In the genomic region with DNA sequence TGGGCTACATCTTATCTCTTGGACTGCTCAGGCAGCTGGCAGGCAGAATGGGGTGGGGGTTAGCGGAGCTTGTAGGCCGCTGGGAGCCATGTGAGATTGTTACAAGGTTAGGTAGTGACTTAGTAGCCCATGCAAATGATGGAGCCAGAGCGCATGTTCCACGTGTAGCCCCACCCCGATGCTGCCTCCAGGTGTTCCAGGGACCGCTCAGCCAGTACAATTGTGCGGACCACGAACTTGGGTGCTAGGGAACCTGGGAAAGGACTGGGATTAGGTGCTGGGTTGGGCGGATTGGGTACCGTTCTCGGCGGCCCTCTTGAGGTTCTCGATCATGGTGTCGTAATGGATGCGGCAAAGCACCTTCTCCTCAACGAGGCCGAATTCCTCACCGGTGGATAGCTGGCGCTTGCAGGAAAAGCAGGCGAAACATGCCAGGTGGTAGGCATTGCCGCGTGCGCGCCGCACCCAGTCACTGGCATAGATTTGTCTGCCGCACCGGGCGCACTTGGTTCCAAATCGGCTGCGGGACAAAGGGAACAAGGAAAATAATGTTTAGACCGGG, we compare ENCODE assay signal across 14 mouse cellular contexts. TPM values are rescaled to one million over a fixed set of nuclear protein-coding genes. Genes with fewer than 3 reads are reported as not detected.
DNase-seq lines count a peak whose midpoint lies in the region; ATAC-seq lines count a peak whose summit lies in the region.
"Had no signal": no experiment of that assay in that cellular context is flagged by ENCODE, and none has a peak within 500 bp of the region (broad histone marks: within the 10 kb centered on the region; RNA-seq: fewer than 3 reads in every experiment).

No protein-coding gene starts in this region.

- DNase-seq in cerebellum, postnatal 10 days: peak; percentile 26 to 33
- DNase-seq in cerebellum, adult 11-12 months: no peak
- no peak for DNase-seq in kidney, postnatal 10 days
- no peak for DNase-seq in embryonic facial prominence, embryonic 10.5 days (ENCODE audit: low spot score)
- DNase-seq: cerebellum, postnatal 25 days; heart, postnatal 4 days; lung, postnatal 4 days had no signal

- ATAC-seq in kidney, embryonic 16.5 days (ENCODE audit: low FRiP score, low TSS enrichment): no peak
- no peak for ATAC-seq in limb, embryonic 13.5 days (ENCODE audit: low FRiP score, low read depth)
- no peak for ATAC-seq in megakaryocyte progenitor cell, adult 5-6 weeks (replicated peaks; ENCODE audit: poor library complexity)
- ATAC-seq in activated CD4-positive, CD25-positive, alpha-beta regulatory T cell, adult 4 months: no peak

- H3K4me3 ChIP-seq in kidney, embryonic 16.5 days (ENCODE audit: low read length): peak overlapping the region; percentile 14
- peak overlapping the region; percentile 15; the same call in 1 of the 2 replicates for H3K4me3 ChIP-seq in embryonic facial prominence, embryonic 10.5 days
- peak overlapping the region; percentile 3; the same call in 1 of the 2 replicates for H3K4me3 ChIP-seq in limb, embryonic 13.5 days
- H3K4me3 ChIP-seq: neural tube, embryonic 12.5 days had no signal

- H3K4me2 ChIP-seq in kidney, embryonic 16.5 days (replicated peaks; ENCODE audit: low read depth, low read length): peak overlapping the region; percentile 34
- H3K4me2 ChIP-seq in limb, embryonic 13.5 days (replicated peaks): peak overlapping the region; percentile 16; the same call in 1 of the 2 replicates
- H3K4me2 ChIP-seq: neural tube, embryonic 12.5 days had no signal

- peaks cover 99% of the 10 kb centered on the region for H3K27me3 ChIP-seq in kidney, embryonic 16.5 days (ENCODE audit: insufficient read depth, low read length)
- H3K27me3 ChIP-seq in embryonic facial prominence, embryonic 10.5 days (replicated peaks; ENCODE audit: low read depth, poor library complexity, severe bottlenecking): peaks cover 100% of the 10 kb centered on the region
- H3K27me3 ChIP-seq in limb, embryonic 13.5 days: peaks cover 100% of the 10 kb centered on the region

- no peak overlapping the region for H3K27ac ChIP-seq in kidney, embryonic 16.5 days (ENCODE audit: low read length)
- no peak overlapping the region for H3K27ac ChIP-seq in embryonic facial prominence, embryonic 10.5 days (replicated peaks)
- H3K27ac ChIP-seq in limb, embryonic 13.5 days: no peak overlapping the region
- H3K27ac ChIP-seq: neural tube, embryonic 12.5 days had no signal

- WGBS in kidney, embryonic 16.5 days: 12% methylated on average over 31 of the region's 31 CpGs
- 7% methylated on average over 31 of the region's 31 CpGs for WGBS in embryonic facial prominence, embryonic 10.5 days
- 3% methylated on average over 31 of the region's 31 CpGs for WGBS in limb, embryonic 13.5 days

- no peaks in the 10 kb centered on the region for H3K9me3 ChIP-seq in kidney, embryonic 16.5 days (ENCODE audit: low read length)
- H3K9me3 ChIP-seq in embryonic facial prominence, embryonic 10.5 days: no peaks in the 10 kb centered on the region
- H3K9me3 ChIP-seq in limb, embryonic 13.5 days: no peaks in the 10 kb centered on the region
- H3K9me3 ChIP-seq: neural tube, embryonic 12.5 days had no signal

- H3K9ac ChIP-seq in kidney, embryonic 16.5 days (replicated peaks; ENCODE audit: low read length): no peak overlapping the region
- H3K9ac ChIP-seq in limb, embryonic 13.5 days: no peak overlapping the region
- H3K9ac ChIP-seq: neural tube, embryonic 12.5 days had no signal

- H3K4me1 ChIP-seq in kidney, embryonic 16.5 days (ENCODE audit: insufficient read depth, low read length): peaks cover 30% of the 10 kb centered on the region
- peaks cover 37% of the 10 kb centered on the region for H3K4me1 ChIP-seq in embryonic facial prominence, embryonic 10.5 days
- H3K4me1 ChIP-seq in limb, embryonic 13.5 days: peaks cover 21% of the 10 kb centered on the region

- no peaks in the 10 kb centered on the region for H3K36me3 ChIP-seq in kidney, embryonic 16.5 days (ENCODE audit: insufficient read depth, low read length)
- H3K36me3 ChIP-seq in embryonic facial prominence, embryonic 10.5 days (replicated peaks): peaks cover 4% of the 10 kb centered on the region; the same call in 1 of the 2 replicates
- no peaks in the 10 kb centered on the region for H3K36me3 ChIP-seq in limb, embryonic 13.5 days
- H3K36me3 ChIP-seq: neural tube, embryonic 12.5 days had no signal

RNA-seq across cellular contexts. Expression of a gene that starts 11.2 kb away (rescaled TPM):
- 2.9 and 3.2 TPM in 2 replicates for polyA plus RNA-seq in kidney, embryonic 16.5 days (2015; fragmentation: Nextera tagmentation; extraction: Ambion mirVana)
- polyA plus RNA-seq in embryonic facial prominence, embryonic 10.5 days (2016; fragmentation: Nextera tagmentation; extraction: Ambion mirVana): 13.5 and 16.1 TPM in 2 replicates
- polyA plus RNA-seq in limb, embryonic 13.5 days (2015; fragmentation: Nextera tagmentation; extraction: Ambion mirVana): 0.92 and 1.1 TPM in 2 replicates
- total RNA-seq in megakaryocyte progenitor cell, adult 5-6 weeks (2015): not detected in 2 replicates
- not detected in 2 replicates for total RNA-seq in megakaryocyte progenitor cell, adult 5-6 weeks (2017)
- not detected for polyA plus RNA-seq in activated CD4-positive, CD25-positive, alpha-beta regulatory T cell, adult 4 months (2017; shearing (Covaris generic))
- total RNA-seq: granulocyte monocyte progenitor cell, adult 5-6 weeks had no signal

RNA-seq across cellular contexts. Expression of a gene that starts 42.2 kb away (rescaled TPM):
- 27.3 and 31.7 TPM in 2 replicates for polyA plus RNA-seq in kidney, embryonic 16.5 days (2015; fragmentation: Nextera tagmentation; extraction: Ambion mirVana)
- polyA plus RNA-seq in embryonic facial prominence, embryonic 10.5 days (2016; fragmentation: Nextera tagmentation; extraction: Ambion mirVana): 30.6 and 34.1 TPM in 2 replicates
- polyA plus RNA-seq in limb, embryonic 13.5 days (2015; fragmentation: Nextera tagmentation; extraction: Ambion mirVana): 23.8 and 31.3 TPM in 2 replicates
- 21.4 and 21.6 TPM in 2 replicates for total RNA-seq in megakaryocyte progenitor cell, adult 5-6 weeks (2015)
- total RNA-seq in megakaryocyte progenitor cell, adult 5-6 weeks (2017): 23.5 and 24.4 TPM in 2 replicates
- 10 to 100 TPM in 1 of 2 experiments, 1 to 10 TPM in 1; 9.4 to 16.3 TPM for polyA plus RNA-seq in activated CD4-positive, CD25-positive, alpha-beta regulatory T cell, adult 4 months (2017; shearing (Covaris generic))

RNA-seq across cellular contexts. Expression of a gene that starts 42.6 kb away (rescaled TPM):
- 74.5 and 75.4 TPM in 2 replicates for polyA plus RNA-seq in kidney, embryonic 16.5 days (2015; fragmentation: Nextera tagmentation; extraction: Ambion mirVana)
- 83.8 and 88.6 TPM in 2 replicates for polyA plus RNA-seq in embryonic facial prominence, embryonic 10.5 days (2016; fragmentation: Nextera tagmentation; extraction: Ambion mirVana)
- polyA plus RNA-seq in limb, embryonic 13.5 days (2015; fragmentation: Nextera tagmentation; extraction: Ambion mirVana): 85.9 and 94.2 TPM in 2 replicates
- 32.7 and 34.3 TPM in 2 replicates for total RNA-seq in megakaryocyte progenitor cell, adult 5-6 weeks (2015)
- 21.0 and 22.2 TPM in 2 replicates for total RNA-seq in megakaryocyte progenitor cell, adult 5-6 weeks (2017)
- polyA plus RNA-seq in activated CD4-positive, CD25-positive, alpha-beta regulatory T cell, adult 4 months (2017; shearing (Covaris generic)): 10 to 100 TPM; 47.5 to 55.6 TPM

RNA-seq across cellular contexts. Expression of a gene that starts 44.7 kb away (rescaled TPM):
- 0.69 and 0.70 TPM in 2 replicates for polyA plus RNA-seq in kidney, embryonic 16.5 days (2015; fragmentation: Nextera tagmentation; extraction: Ambion mirVana)
- polyA plus RNA-seq in embryonic facial prominence, embryonic 10.5 days (2016; fragmentation: Nextera tagmentation; extraction: Ambion mirVana): 0.29 and 0.74 TPM in 2 replicates
- 0.36 TPM in 1 of 2 replicates, not detected in the other for polyA plus RNA-seq in limb, embryonic 13.5 days (2015; fragmentation: Nextera tagmentation; extraction: Ambion mirVana)
- total RNA-seq in megakaryocyte progenitor cell, adult 5-6 weeks (2015): not detected in 2 replicates
- not detected in 2 replicates for total RNA-seq in megakaryocyte progenitor cell, adult 5-6 weeks (2017)
- not detected for polyA plus RNA-seq in activated CD4-positive, CD25-positive, alpha-beta regulatory T cell, adult 4 months (2017; shearing (Covaris generic))
- total RNA-seq: granulocyte monocyte progenitor cell, adult 5-6 weeks; heart, postnatal 4 days; liver, adult 2 months had no signal
- polyA plus RNA-seq: liver, adult 2 months had no signal

RNA-seq across cellular contexts. Expression of a gene that starts 44.8 kb away (rescaled TPM):
- 282 and 308 TPM in 2 replicates for polyA plus RNA-seq in kidney, embryonic 16.5 days (2015; fragmentation: Nextera tagmentation; extraction: Ambion mirVana)
- polyA plus RNA-seq in embryonic facial prominence, embryonic 10.5 days (2016; fragmentation: Nextera tagmentation; extraction: Ambion mirVana): 203 and 215 TPM in 2 replicates
- polyA plus RNA-seq in limb, embryonic 13.5 days (2015; fragmentation: Nextera tagmentation; extraction: Ambion mirVana): 200 and 208 TPM in 2 replicates
- 85.0 and 100 TPM in 2 replicates for total RNA-seq in megakaryocyte progenitor cell, adult 5-6 weeks (2015)
- 42.4 and 53.3 TPM in 2 replicates for total RNA-seq in megakaryocyte progenitor cell, adult 5-6 weeks (2017)
- 100 to 1,000 TPM; 194 to 234 TPM for polyA plus RNA-seq in activated CD4-positive, CD25-positive, alpha-beta regulatory T cell, adult 4 months (2017; shearing (Covaris generic))

Comparison
In these comparisons a context has a peak if more than half of its experiments do, and no peak if none do; other contexts are left out.
1. DNase-seq: peak in cerebellum, postnatal 10 days (2 of 2); none in cerebellum, adult 11-12 months (single experiment), kidney, postnatal 10 days (single experiment) and embryonic facial prominence, embryonic 10.5 days (single experiment).
2. Peak in every context shown above with its lines, with median percentiles within 50 percentile points of each other: H3K4me3 ChIP-seq.